Mouse (Mus musculus) left cerebral cortex, postnatal 14 days (tissue): ENCODE results near the gene Milr1. TPM values are rescaled to one million over a fixed set of nuclear protein-coding genes. Genes with fewer than 3 reads are reported as not detected.
"Not testable (repeated sequence)": the region's sequence is repeated elsewhere in the genome, so short reads cannot be mapped to it uniquely, and the experiment has no call there.

Experiments used
- DNase-seq, 2 experiments: peaks; one replicate each; pipeline ENCODE4 v3.0.0; 2021 to 2022; ENCODE audit warnings: low spot score in 2 of 2, mixed read lengths in 1 of 2
- intact Hi-C: fragments of 180-260 bp; cut with DNase I; formaldehyde crosslinking; loops from one replicate; pipeline ENCODE4 v1.15.1; 2025
- total RNA-seq, 2 experiments: library from RNA; stranded (reverse); gene quantifications; 2 replicates each; pipeline ENCODE4 v1.2.3; 2021

Gene Milr1
- total RNA-seq, 2 experiments from 2014 or later: 0.21 TPM; not detected in 1

DNA sequence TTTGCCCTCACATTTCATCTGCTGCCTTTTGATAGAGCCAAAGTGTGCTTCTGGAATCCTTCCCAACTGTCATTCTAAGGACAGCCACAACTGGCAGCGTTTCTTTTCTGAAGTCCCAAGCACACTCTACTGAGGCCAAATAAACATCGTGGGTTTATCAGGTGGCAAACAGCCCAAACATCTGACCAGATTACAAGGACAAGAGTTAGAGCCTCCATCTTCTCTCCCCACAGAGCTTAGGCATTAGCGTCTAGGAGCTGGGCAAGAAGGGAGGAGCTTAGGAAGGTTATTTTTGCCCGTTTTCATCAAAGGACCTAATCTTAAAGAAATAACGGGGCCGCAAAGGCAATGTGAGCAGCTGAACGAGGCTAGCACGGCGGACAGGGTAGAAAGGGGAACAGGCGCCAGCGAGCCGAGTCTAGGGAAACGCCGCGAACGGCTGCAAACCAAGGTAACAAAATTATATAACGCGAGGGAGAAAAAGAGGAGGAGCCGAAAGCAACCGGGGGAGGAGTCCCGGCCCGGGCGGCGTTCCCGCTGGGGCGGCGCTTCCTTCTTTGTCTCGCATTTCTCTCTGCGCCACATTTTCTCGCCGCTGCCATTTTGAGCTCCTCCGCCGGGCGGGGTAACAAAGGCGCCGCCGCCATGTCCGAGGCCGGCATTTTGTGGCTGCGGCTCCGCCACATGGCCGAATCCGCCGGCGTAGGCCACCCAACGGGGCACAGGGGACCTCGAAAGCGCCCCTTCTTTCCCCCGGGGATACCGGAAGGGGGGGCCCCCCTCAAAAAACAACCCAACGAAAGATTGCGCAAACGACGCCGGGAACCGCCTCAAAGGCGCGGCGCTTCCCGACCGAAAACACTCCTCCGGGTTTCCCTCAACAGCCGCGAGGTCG is 36.4 kb downstream of the Milr1 start:
- DNase-seq: peak; percentile 88 to 91
- intact Hi-C loops: loop anchor here (10.0 kb wide), 1 partner anchor 533 kb away; the partner anchor contains the start of genes Ftsj3 and Psmc5

DNA sequence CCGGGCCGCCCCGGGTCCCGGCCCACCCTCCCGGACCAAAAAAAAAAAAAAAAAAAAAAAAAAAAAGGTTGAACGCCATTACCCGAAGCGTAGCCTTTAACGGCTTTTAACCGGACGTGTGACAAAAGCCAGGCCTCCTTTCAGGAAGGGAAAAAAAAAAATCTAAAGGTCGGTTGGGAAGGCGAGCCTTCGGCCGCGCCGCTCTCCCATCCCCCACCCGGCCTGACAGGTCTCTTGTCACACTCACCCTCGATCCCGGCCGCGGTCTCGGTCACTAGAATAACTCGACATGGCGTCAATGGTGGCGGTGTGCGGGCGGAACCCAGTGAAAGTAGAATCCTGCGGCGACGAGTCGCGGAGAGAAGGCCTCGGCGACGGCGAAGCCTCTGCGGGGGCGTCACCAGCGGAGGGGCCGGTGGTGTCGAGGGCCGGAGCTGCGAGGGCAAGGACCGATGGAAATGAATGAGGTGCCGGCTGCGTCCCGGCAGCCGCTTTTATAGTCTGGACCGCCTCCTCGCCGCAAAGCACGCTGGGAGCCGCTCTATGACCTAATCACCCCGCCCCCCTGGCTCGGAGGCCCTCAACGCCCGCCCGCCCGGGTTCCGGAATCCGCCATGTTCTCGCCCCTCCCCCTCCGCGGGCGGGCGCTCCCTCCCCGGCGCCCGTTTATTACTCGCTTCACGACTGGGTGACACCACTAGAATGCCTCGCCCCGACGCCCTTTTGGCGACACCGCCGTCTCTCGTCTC is 37.2 kb downstream of the Milr1 start:
- intact Hi-C loops: loop anchor here (10.0 kb wide), 1 partner anchor 533 kb away; the partner anchor contains the start of genes Ftsj3 and Psmc5
- DNase-seq: peak; percentile 98 to 99

DNA sequence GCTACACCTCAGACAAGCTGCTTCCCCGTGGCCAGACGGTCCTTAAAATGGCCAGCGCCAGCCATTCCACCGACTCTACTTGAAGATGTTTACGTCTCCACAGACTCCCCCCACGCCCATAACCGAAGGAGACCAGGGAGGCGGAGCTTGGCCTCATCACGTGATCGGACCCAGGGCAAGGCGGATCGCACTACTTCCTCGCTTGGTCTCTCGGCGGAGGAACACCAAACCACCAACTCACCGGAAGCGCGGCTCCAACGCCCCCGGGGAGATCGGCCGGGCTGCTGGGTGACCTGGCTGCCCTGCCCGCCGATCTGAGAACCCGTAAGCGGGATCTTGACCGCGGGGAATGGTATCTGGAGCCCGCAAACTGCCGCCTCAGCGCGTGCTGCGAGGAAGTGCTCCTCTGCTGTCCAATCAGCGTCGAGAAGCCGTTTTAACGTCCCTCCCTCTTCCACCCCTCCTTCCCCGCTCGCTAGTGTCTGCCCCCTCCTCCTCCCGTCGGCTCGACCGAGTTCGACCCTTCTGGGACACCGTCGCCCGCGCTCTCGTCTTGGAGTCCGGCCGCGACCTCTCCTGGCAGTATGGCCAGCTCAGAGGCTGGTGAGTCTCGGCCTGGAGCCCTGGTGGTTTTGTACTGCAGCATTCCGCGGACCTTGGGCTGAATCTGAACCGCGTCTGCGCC is 37.9 kb downstream of the Milr1 start, which contains the start of the genes Ddx5 and Cep95:
Gene Ddx5, minus strand, starts transcription at position 411 of the 685 bp plus-strand sequence.
Gene Cep95, plus strand, starts transcription at position 478 of the 685 bp plus-strand sequence.
- intact Hi-C loops: loop anchor here (10.0 kb wide), 1 partner anchor 534 kb away; the partner anchor contains the start of genes Ftsj3 and Psmc5
- DNase-seq: peak; percentile 95 to 98

DNA sequence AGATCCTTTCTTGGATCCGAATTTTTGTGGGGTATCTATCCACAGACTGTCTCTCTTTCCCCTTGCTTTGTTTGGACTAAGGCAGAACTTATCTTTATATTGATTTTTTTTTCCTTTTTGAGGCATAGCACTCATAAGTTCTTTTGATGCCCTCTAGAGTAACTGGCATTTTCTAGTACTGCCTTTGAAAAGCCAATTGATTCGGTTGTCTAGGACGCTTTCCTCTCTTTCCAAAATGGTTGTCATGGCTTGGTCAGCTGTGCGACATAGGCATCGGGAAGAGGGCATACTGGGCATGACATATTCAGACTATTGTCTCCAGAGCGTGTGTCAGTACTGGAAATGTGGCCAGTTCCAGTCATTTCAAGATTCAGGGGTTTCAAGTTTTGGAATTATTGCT is 38.6 kb downstream of the Milr1 start:
- intact Hi-C loops: loop anchor here (10.0 kb wide), 1 partner anchor 535 kb away; the partner anchor contains the start of genes Ftsj3 and Psmc5
- DNase-seq: no peak

DNA sequence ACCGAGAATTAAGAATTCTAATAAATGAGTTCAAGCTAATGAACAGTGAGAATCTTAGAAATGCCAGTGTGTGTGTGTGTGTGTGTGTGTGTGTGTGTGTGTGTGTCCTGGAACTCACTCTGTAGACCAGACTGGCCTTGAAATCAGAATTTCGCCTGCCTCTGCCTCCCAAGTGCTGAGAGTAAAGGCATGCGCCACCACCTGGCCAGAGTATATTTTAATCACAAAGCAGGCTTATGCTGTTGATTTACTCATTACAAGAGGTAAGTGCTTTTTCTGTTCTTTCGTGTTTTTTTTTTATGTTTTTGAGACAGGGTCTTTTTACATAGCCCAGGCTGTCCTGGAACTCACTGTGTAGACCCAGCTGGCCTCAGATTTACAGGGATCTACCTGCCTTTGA is 42.8 kb downstream of the Milr1 start:
- intact Hi-C loops: no loop called here
- no peak for DNase-seq

DNA sequence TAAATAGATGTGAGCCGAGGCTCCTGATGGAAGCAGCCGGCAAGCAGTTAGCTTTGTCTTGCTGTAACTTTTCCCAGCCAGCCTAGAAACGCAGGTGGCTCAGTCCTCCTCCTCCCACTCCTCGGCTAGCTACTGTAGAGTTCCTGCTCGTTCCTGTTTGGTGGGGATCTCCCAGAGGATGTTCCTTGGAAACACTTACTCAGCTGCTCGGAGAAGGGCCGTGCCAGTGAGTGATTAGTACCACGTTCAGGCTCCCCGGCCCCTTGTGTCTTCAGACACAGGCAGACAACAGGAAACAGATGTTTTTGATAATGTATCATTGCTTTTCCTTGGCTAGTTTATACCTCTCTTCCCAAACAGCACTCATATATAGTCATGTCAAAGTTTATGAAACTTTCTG is 44.7 kb downstream of the Milr1 start:
- DNase-seq: no peak
- intact Hi-C loops: no loop called here

DNA sequence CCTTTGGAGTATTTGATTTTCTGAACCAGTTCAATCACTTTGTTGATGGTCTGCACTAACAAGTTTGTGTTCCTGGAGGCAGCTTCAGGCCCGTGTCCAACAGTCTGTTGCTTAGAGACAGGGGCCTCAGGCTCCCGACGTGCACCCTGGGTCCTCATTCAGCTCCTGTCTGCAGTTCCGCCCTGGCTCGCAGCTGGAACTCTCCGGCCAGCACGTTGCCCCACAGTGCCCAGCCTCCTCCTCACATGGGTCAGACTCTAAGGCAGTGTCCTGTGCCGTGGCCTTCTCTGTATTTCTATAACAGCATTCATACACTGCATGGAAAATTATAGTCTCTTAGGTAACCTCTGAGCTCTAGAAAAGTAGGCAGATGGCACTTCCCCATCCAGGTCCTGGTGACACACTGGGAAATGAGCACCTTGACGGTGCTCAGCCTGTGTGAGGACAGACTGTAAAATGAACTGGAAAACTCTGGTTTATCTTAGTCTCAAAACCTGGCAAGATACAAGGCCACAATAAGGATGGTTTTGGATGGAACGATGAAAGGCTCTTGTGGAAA is 51.1 kb downstream of the Milr1 start:
- DNase-seq: no peak
- intact Hi-C loops: no loop called here

DNA sequence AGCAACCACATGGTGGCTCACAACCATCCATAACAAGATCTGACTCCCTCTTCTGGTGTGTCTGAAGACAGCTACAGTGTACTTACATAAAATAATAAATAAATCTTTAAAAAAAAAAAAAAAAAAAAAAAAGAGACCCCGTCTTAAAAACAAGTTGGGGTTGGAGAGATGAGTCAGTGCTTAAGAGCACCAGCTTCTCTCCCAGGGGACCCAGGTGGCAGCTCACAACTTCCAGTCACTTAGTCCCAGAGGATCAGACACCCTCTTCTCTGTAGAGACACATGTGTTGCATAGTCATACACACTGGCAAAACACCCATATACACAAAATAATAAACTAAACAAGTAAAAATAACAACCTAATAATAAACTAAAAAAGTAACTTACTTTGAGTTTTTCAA is 56.4 kb downstream of the Milr1 start:
- DNase-seq, intact Hi-C loops: not testable (repeated sequence)

DNA sequence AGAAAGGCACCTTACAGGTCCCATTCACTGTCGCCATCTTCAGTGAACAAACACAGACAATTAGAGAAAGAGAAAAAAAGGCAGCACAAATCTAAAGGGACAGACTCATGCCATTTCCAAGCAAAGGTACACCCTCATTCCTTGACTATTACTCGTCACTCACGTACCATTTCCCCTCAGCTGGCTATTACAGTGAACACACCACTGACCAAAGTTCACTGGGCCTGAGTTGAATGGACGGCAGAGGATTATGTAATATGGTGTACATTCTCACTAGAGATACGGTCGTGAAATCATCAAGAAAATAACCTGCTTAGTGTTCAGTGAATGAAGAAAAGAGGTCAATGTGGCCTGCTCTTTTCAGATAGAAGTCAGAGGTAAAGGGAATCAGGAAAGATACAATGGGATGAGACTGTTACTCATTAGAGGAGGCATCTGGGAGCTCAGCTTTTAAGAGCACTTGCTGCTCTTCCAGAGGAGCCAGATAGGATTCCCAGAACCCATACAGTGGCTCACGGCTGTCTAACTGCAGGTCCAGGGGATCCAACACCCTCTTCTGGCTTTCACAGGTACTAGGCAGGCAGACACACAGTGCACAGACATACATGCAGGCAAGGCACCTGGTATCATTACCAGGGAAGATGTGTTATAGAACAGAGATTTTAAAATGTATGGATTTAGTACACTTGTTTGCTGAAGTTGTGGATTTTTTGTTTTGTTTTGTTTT is 61.5 kb downstream of the Milr1 start:
- DNase-seq: no peak
- intact Hi-C loops: no loop called here

DNA sequence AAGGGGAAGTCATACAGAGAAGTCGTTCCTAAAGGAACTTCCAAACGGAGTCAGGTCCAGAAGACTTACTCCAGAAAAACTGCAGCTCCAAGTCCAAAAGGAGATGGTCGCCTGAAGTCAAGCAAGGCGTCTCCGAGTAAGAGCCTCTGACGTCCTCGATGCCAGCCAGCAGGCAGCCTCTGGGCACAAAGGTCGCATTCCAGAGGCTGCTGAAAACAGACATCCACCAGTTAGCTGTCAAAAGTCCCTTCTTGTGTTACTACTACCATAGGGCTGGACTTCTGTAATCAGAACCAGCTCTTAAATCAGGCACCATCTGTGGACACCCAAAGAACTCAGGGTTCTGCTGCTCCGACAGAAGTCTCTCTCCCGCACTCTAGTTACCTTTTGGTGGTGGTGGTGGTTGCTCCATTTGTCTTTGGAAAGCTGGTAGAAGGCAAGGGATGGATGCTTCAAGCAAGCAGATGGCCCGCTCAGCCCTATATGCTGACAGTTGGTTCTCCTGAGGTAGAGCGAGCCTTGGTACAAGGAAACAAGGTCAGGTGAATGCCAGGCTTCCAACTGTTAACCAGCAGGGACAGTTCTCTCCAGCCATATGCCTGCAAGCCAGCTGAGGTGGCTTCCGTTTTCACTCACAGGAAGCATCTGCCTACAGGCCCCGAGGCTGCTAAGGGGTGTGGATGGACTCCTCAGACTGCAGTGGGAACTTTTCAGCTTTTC is 63.7 kb downstream of the Milr1 start:
- intact Hi-C loops: no loop called here

DNA sequence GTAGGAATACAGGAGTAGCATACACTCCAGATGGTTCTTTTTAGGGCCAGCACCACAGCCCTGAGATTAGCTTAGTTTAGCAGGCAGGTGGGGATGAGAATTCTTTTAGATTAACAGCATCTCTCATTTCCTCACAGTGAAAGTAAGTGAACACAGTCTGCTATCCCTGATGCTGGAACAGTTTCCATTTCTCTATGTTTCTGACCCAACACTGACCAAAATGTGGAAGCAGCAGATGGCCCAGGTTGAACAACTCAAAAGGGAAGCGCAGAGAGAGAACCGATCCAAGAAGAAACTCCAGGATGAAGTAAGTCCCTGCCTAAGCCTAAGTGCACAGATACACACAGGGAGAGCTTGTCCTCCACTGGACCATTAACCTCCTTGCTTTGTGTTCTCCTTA is 64.3 kb downstream of the Milr1 start:
- intact Hi-C loops: no loop called here
- no peak for DNase-seq

More for the DNA sequence above, 63.7 kb downstream of the Milr1 start:
- DNase-seq: no peak

DNA sequence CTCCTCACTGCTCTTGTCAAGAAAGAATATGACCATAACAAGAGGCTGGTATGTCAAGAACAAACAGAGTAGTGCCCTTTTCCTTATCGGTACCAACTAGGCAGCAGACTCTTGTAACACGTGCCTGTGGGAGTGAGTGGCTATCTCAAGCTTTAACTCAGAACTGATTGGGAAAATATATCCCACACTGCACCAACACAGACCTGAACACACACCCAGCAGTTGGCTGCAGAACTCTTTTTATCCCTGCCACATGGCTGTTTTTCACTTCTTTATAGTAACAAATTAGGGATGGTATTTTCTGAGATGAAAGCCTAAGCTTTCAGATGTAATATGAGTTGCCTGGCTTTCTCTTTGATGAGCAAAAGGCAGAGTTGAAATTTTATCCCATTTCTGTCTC is 64.7 kb downstream of the Milr1 start:
- DNase-seq: no peak
- intact Hi-C loops: no loop called here

DNA sequence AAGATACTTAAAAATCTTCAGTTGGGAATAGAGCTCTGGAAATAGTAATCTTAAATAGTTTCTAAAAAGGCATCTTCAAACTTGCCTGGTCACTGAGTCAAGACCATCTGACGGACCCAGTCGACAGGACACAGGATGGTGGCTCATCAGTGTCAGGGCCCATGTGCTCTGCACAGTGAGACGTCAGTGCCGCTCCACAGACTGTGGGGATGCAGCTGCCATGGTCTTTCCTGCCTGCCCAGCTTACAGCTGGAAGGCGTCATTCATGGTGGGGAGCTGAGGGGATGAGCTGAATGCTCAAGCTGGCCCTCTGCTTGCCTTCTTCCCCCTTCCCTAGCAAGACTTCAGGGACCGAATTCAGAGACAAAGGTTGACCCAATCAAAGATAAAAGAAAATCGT is 65.3 kb downstream of the Milr1 start:
- intact Hi-C loops: no loop called here
- no peak for DNase-seq

DNA sequence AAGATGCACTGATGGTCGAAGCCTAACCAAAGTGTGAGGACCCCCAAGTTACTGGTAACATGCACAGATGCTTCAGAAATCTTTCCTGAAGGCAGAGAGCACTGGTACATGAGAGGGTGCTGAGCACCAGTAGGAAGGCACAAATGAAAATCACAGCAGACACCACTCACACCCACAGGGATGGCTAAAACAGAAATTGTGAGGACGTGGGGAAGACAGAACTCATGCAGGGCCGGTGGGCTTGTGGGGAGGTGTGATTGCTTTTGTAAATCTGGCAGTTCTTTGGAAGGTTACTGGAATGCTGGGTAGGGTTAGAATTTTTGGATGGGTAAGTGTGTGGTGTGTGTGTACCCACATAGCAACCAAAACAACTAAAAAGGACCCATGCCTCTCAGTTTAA is 66.1 kb downstream of the Milr1 start:
- DNase-seq: no peak
- intact Hi-C loops: no loop called here

DNA sequence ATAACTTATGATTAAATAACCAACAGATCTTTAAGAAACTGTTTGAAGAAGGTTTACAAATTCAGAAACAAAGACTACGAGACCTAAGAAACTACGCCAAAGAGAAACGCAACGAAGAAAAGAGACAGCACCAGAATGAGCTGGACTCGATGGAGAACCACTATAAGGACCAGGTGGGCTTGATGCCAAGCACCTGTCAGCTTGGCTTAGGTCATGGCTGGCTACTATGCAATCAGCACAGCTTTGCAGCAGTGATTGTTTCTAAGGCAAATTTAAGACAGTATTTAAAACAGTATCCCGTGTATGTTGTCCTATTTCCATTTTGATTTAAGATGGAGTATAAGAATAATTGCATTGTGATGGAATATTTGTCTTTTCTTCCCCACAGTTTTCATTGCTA is 66.8 kb downstream of the Milr1 start:
- no peak for DNase-seq
- intact Hi-C loops: no loop called here

DNA sequence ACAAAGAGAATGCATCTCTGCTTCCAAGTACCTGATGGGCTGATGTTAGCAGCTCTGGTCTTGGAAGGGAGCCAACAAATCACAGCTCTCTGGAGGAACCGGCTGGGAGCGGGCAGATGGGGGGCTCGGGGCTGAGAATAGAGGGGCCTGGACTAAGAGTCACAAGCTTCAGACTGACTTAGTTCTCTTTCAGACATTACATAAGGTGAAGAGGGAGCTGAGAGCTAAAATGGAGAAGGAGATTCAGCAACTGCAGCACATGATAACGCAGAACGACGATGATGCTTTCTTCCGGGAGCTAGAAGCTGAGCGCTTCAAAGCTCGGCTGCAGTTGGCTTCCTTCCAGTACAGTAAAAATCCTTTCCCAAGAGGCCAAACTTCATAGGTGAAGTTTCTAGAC is 67.3 kb downstream of the Milr1 start:
- intact Hi-C loops: no loop called here

More for the DNA sequence above, 67.3 kb downstream of the Milr1 start:
- no peak for DNase-seq
